Mouse (Mus musculus): ENCODE data around the gene Slc25a4. TPM values are rescaled to one million over a fixed set of nuclear protein-coding genes. Genes with fewer than 3 reads are reported as not detected.

Gene Slc25a4
- total RNA-seq, 2 experiments from 2014 or later, result 2,736 to 3,418 TPM

DNA sequence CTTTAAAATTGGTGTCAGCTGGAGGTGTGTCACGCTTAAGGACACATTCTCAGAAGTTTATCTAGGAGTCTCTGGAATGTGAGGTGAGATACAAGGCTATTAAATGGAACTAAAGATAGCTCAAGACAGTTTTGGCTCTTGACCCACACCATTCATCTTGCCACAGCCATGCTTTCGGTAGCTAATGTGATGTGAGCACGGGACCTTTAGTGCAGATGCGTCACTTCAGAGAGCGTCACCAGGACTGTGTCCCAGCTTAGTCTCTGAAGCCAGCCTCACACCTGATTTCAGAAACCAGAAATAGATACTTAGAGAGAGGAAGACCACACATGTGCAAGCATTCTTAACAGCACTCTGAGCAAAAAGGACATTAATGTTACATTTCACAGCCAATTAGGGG, 15.5 kb upstream of the Slc25a4 start:
- no peak for TF ChIP-seq CTCF (IDR thresholded peaks at IDR 0.05)
- Histone ChIP-seq H3K4me3 (no peak overlapping the region), H3K27ac (peak overlapping the region; percentile 28; the same call in 1 of the 2 replicates)
- DNase-seq, result no peak
- intact Hi-C loops (cut with DNase I), result no loop called here

GRCm38 (mm10) chr8:46225501-46225900, 14.4 kb upstream of the Slc25a4 start:
- TF ChIP-seq CTCF (IDR thresholded peaks at IDR 0.05), result no peak
- intact Hi-C loops (cut with DNase I), result no loop called here
- Histone ChIP-seq H3K27ac (no peak overlapping the region), H3K4me3 (no peak overlapping the region)
- DNase-seq, result no peak

GRCm38 (mm10) chr8:46220566-46220965, 9.5 kb upstream of the Slc25a4 start:
- Histone ChIP-seq H3K4me3 (no peak overlapping the region), H3K27ac (peak overlapping the region; percentile 89)
- DNase-seq, result peak; percentile 74
- no peak for TF ChIP-seq CTCF (IDR thresholded peaks at IDR 0.05)
- intact Hi-C loops (cut with DNase I), result no loop called here

GRCm38 (mm10) chr8:46216838-46217237, 5.8 kb upstream of the Slc25a4 start:
- TF ChIP-seq CTCF (IDR thresholded peaks at IDR 0.05), result no peak
- intact Hi-C loops (cut with DNase I), result no loop called here
- peak overlapping the region; percentile 65 for H3K4me3 ChIP-seq
- DNase-seq, result peak; percentile 86
- peak overlapping the region; percentile 83 for H3K27ac ChIP-seq

DNA sequence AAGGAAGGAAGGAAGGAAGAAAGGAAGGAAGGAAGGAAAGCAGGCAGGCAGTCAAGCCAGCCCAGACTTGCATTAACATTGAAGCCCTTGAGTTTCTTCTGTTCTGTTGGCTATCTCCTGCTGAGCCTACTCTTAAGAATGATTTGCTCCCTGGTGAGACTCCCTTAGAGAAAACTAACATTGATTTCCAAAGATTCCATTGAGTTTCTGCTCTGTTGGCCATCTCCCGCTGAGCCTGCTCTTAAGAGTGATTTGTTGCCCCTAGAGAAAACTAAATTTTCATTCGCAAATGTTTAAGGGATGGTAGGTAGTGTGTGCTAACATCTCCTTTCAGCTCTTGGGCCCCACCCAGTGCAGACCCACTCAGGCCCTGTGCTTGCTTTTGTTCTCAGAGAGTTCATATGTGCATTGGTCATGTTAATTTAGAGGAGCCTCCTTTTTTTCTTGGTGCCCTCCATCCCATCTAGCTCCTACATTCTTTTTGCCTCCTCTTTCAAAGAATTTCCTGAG, 2.9 kb upstream of the Slc25a4 start:
- DNase-seq, result no peak
- intact Hi-C loops (cut with DNase I), result no loop called here
- Histone ChIP-seq H3K4me3 (no peak overlapping the region), H3K27ac (no peak overlapping the region)
- TF ChIP-seq CTCF (IDR thresholded peaks at IDR 0.05), result no peak

DNA sequence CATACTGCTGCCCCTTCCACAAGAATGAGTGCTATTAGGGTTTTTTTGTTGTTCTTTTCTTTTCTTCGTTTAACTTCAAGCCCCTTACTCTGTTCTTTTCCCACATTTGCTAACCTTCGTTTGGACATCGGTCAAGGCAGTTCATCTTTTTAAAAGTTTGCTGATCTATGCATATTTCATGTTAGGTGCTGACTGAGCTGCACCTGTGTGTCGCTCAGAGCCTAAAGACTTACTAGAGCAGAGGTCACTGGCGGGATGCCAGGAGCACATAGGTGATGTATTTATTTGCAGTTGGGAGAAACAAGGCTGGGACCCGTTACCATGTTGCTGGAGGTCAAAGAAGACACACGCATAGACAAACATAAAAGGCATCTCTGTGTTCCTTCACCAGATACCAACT, 1.1 kb upstream of the Slc25a4 start:
- H3K27ac ChIP-seq, result peak overlapping the region; percentile 96
- intact Hi-C loops (cut with DNase I), result no loop called here
- no peak for TF ChIP-seq CTCF (IDR thresholded peaks at IDR 0.05)
- H3K4me3 ChIP-seq, result peak overlapping the region; percentile 75
- DNase-seq, result peak; percentile 62

GRCm38 (mm10) chr8:46211611-46212071, 557 bp upstream of the Slc25a4 start:
- H3K27ac ChIP-seq, result peak overlapping the region; percentile 96
- intact Hi-C loops (cut with DNase I), result no loop called here
- TF ChIP-seq CTCF (IDR thresholded peaks at IDR 0.05), result no peak
- peak; percentile 57 for DNase-seq
- peak overlapping the region; percentile 75 for H3K4me3 ChIP-seq

- DNase-seq, result peak; percentile 40
- H3K4me3 ChIP-seq, result peak overlapping the region; percentile 75
- TF ChIP-seq CTCF (IDR thresholded peaks at IDR 0.05), result no peak
- H3K27ac ChIP-seq, result peak overlapping the region; percentile 96
- intact Hi-C loops (cut with DNase I), result no loop called here
These were observed 2.0 kb downstream of the Slc25a4 start for GRCm38 (mm10) chr8:46209057-46209456.

DNA sequence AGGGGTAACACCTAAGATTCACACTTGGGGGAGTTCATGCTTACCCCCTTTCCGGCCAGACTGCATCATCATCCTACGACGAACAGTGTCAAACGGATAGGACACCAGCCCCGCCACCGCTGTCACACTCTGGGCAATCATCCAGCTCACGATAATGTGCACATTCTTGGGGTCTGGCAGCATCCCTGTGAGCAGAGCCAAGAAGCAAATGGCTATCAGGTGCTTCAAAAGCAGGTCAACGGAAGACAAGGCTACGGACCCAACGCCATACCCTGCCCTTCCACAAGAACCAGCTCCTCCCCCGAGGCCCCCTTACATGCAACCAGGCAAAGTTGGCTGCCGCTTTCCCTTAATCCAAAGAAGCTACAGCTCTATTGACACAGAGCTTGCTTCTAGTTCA, 2.7 kb downstream of the Slc25a4 start:
- intact Hi-C loops (cut with DNase I), result no loop called here
- DNase-seq, result peak; percentile 88
- Histone ChIP-seq H3K27ac (peak overlapping the region; percentile 96), H3K4me3 (peak overlapping the region; percentile 75)
- no peak for TF ChIP-seq CTCF (IDR thresholded peaks at IDR 0.05)

GRCm38 (mm10) chr8:46206107-46206506, 5.0 kb downstream of the Slc25a4 start:
- intact Hi-C loops (cut with DNase I), result no loop called here
- TF ChIP-seq CTCF (IDR thresholded peaks at IDR 0.05), result no peak
- Histone ChIP-seq H3K27ac (peak overlapping the region; percentile 96; the same call in 1 of the 2 replicates), H3K4me3 (peak overlapping the region; percentile 75; the same call in 1 of the 2 replicates)
- no peak for DNase-seq

DNA sequence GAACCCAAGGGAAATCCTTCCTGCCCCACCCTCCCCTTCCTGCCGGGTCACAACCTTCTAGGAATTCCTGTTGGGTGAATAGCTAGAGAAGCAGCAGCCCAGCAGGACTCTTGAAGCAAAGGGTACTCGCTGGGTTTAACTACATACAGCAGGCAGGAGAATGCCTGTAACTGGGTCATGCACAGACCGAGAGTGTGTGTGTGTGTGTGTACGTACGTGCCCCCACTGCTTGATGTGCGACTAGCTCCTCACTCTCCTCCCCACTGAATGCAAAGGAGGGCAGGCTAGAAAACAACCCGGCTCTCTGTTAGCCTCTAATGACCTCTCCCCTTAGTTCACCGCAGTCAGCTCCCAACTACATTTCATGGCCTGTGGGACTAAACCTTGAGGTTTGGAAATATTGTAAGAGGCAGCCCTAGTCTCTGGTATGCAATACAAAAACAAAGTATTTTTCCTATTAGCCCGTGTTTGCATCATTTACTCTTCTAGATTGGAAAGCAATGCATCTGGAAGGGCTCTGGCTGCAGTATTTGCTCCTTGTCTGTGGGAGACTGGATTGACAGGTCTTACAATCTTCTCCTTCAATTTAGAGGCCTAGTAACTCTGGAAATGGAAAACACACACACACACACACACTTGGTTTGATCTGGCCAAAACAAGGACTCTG, 6.0 kb downstream of the Slc25a4 start:
- Histone ChIP-seq H3K4me3 (no peak overlapping the region), H3K27ac (peak overlapping the region; percentile 48)
- no peak for TF ChIP-seq CTCF (IDR thresholded peaks at IDR 0.05)
- intact Hi-C loops (cut with DNase I), result no loop called here
- DNase-seq, result no peak

DNA sequence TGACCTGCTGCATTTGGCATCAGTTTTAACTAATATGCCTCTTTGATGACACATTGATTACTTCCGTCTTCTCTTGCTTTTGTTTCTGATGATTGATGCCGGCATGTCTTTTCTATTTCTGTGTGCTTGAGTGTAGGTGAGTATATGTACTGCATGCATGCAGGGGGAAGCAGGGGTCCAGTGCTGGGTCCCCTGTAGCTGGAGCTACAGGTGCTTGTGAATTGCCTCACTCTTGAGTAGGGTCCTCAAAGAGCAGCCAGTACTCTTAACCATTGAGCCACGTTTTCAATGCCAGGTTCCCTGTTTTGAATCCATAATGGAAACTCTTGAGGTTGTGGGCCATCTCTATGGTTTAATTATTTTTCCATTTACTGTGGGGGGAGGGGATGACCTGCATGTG, 6.8 kb downstream of the Slc25a4 start:
- Histone ChIP-seq H3K4me3 (no peak overlapping the region), H3K27ac (peak overlapping the region; percentile 48; the same call in 1 of the 2 replicates)
- intact Hi-C loops (cut with DNase I), result no loop called here
- no peak for TF ChIP-seq CTCF (IDR thresholded peaks at IDR 0.05)
- DNase-seq, result peak; percentile 27

- H3K27ac ChIP-seq, result no peak overlapping the region
These were observed 8.7 kb downstream of the Slc25a4 start for GRCm38 (mm10) chr8:46202350-46202749.

GRCm38 (mm10) chr8:46197673-46198072, 13.4 kb downstream of the Slc25a4 start:
- intact Hi-C loops (cut with DNase I), result no loop called here
- DNase-seq, result no peak
- TF ChIP-seq CTCF (IDR thresholded peaks at IDR 0.05), result no peak
- H3K4me3 ChIP-seq, result no peak overlapping the region
- no peak overlapping the region for H3K27ac ChIP-seq

More at GRCm38 (mm10) chr8:46202350-46202749, 8.7 kb downstream of the Slc25a4 start:
- intact Hi-C loops (cut with DNase I), result no loop called here
- TF ChIP-seq CTCF (IDR thresholded peaks at IDR 0.05), result peak; percentile 44
- peak; percentile 40 for DNase-seq
- no peak overlapping the region for H3K4me3 ChIP-seq

All from gastrocnemius, adult 2 months (tissue).